Mouse (Mus musculus): ENCODE results near the gene Agap1.

- TF ChIP-seq POLR2A (IDR thresholded peaks at IDR 0.05; ENCODE audit: control insufficient read depth, extremely low read depth, insufficient read depth, low read length, poor library complexity): no peak
- TF ChIP-seq CTCF (IDR thresholded peaks at IDR 0.05; ENCODE audit: borderline replicate concordance, control insufficient read depth, extremely low read depth, insufficient read depth, low read length, poor library complexity): 0 out of 2 replicates have a peak, but pooled peaks have one; percentile 39
These were observed 485.5 kb downstream of the Agap1 start for GRCm38 (mm10) chr1:89939981-89940726.

Measured in thymus, adult 2 months (tissue).